Mouse (Mus musculus) frontal cortex, postnatal 25 days (tissue): ENCODE results near the gene Ctu2.

Source experiments
- DNase-seq, 2 experiments: peaks; one replicate each; pipeline ENCODE4 v3.0.0; 2022; ENCODE audit warnings: low spot score in 2 of 2

Ctu2 gene

DNA sequence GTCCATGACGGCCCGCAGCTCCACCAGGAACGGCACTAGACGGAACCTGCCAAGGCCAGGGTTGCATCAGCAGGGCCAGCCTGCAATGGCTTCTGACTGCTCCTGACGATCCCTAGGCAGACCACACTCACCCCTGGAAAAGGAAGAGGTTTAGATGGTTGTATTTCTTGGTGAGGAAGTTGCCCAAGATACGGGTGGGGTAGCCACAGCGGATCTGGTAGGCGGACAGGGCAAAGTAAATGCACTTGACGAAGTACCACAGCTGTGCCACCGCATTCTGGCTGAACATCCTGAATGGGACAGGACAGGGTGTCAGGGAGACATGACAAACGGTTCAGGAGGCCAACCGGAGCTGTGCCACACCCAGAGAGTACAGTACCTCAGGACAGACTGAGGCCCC is 8.9 kb downstream of the Ctu2 start:
- DNase-seq, result no peak

DNA sequence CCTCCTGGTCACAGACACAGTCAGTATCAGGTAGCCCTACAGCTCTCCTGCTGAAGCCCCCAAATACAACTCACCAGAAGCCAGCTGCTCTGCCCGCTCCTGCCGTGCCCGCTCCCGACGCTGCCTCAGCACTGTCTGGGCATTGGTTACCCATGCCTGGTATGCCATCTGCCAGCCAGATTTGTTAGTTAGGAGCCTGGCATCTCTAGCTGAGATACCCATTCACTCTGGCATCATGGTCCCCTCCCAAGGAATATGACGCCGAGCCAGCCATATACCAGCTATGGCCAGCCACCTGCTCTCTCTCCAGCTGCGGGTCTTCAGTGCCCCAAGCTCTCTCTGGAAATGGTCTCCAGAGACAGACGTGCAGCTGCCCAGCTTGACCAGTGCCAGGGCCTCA is 12.4 kb downstream of the Ctu2 start:
- DNase-seq, result no peak

DNA sequence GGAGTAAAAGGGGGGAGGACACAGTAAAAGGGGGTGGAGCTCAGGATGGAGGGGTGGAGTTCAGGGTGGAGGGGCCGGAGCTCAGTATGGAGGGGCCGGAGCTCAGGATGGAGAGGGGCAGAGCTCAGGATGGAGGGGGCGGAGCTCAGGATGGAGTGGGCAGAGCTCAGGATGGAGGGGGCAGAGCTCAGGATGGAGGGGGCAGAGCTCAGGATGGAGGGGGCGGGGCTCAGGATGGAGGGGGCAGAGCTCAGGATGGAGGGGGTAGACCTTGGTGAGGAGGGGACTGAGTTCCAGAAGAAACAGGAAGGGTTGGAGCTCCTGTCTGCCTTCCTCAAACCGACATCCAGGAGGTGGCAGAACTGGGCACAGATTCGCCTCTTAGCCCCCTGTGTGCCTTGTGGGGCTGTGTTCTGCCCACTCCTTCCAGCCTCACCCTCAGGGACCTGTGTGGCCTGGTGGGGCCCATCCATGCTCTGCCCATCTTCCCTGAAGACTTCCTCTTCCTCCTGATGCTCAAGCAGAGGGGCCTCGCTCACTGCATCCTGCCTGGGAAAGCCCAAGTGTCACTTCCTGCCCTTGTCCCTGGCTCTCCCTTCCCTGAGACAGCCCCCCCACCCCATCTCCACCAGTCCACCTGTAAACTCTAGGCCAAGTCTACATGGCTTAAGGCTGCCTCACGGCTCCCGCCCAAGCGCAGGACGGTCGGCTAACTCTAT is 21.2 kb downstream of the Ctu2 start:
- DNase-seq, result no peak

DNA sequence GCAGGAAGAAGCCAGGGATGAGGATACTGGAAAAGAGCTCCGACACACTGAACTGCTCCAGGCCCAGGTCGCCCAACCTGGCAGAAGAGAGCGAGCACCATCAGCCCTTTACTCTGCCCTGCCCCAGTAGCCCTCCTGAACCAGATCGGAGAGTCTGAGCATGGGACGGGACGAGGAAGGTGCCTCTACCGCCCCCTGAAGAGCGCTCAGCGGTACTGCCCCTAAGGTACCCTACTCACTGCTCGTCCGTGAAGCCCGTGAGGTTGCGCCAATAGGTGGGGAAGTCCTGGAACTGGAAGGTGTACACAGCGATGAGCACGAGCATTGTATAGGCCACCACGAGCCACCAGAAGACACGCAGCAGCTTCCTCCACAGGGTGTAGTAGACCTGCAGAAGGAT is 22.0 kb downstream of the Ctu2 start:
- no peak for DNase-seq

DNA sequence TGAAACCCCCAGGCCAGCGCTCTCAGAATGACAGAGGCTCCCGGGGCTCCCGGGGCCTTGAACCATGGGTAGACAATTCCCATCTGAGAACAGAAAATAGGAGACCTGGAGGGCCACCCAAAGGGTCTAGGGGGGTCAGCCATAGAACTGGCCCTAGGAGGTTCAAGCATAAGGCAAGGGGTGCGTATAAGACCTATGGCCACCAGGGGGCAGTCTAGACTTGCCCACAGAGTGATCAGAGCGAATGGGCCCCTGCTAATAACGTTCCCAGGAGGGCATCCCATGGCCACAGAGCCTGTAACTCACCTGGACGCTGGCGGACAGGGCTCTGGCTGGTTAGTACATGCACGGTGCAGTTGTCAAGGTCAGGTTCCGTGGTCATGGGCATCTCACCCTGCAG is 24.9 kb downstream of the Ctu2 start:
- DNase-seq, result peak; percentile 58 to 62

DNA sequence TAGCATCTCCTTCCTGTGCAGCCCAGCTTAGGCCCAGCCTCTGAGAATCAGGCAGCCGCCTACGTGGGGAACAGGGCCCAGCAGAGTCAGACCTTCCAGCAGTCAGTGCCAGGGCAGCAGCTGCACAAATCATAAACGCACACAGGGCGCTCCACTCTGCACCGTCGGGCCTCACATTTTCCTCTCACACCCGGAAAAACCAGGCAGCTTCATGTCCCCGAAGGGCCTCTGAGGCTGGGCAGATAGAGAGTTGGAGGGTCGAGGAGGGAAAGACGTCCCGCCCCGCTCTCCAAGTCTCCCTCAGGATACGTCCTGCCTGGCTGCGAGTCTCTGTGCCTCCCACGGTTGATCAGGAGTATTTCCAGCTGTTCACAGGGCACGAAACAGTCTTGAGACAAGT is 35.6 kb downstream of the Ctu2 start:
- DNase-seq, result no peak

DNA sequence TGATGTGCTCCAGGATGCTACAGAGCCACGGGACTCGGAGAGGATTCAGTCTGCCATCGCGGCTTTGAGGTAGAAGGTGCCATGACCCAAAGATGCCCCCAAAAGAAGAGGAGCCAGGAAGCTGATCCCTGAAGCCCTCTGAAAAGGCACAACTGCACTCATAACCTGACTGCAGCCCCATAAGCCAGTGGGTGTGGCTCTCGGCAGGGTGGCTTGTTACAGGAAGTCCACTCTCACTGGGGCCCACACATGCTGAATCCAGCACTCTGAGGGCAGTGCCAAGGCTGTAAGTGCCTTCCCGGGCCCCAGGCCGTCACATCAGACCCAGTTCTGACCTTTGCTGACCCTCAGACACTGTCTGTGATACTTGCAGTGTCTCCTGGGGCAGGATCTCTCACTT is 36.4 kb downstream of the Ctu2 start:
- DNase-seq, result no peak

DNA sequence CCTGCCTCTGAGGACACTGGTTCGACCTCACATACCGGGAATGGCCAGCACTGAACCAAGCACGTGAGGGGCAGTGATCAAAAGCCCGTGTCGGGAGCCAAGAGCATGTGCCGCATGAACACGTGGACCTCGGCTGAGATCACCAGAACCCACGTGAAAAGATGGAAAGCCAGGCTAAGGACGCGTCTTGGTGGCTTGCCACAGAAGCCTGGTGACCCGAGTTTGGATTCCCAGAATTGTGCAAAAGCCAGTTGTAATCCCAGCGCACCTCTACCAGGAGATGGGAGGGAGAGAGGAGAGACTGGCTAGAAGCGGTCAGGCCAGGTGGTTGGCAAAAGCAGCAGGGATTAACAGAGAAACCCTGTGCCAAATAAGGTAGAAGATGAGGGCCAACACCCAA is 39.8 kb downstream of the Ctu2 start:
- no peak for DNase-seq

DNA sequence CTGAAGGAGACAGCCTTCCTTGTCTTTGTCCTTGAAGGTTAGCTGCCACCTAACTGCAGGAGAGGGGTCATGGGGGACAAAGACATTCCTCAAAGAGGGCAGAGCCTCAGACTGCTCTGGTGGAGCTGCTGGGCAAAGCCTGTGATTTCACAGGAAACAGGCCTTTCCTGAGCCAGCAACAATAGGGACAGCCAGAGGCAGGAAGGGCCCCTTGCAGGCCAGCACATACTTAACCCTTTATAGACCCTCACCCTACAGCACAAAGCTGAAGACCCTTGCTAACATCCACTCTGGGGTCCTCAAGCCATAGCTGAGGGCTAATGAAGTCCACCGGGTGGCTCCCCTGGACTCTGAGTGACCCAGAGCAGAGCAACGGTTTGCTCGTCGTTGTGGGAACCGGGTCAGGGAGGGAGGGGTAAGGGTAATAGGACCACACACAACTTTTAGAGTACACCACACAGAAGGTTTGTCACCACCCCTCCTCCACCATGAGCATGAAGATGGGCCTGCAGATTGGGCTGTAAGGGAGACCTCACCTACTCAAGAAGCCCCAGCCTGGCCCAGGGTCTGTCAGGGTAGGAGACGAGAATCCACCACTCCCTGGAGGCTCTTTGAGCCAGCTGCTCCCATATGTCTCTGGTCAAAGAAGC is 41.7 kb downstream of the Ctu2 start:
- no peak for DNase-seq

DNA sequence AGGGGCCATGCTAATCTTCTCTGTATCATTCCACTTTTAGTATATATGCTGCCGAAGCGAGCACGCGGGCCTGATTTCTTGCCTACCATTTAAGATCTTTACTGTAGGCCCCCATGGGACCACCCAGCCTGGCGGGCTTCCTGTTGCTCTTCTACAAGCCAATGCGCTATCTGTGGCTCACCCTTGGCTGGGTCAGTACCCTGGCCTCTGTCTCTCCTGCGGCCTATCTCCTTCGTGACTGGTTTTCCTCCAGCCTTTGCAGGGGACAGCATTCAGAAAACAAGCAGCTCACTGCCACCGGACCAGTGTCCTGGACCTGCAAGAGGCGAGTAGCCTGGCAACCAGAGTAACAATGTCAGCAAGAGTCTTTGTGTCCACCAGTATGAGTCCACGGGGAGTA is 44.7 kb downstream of the Ctu2 start:
- DNase-seq, result no peak

DNA sequence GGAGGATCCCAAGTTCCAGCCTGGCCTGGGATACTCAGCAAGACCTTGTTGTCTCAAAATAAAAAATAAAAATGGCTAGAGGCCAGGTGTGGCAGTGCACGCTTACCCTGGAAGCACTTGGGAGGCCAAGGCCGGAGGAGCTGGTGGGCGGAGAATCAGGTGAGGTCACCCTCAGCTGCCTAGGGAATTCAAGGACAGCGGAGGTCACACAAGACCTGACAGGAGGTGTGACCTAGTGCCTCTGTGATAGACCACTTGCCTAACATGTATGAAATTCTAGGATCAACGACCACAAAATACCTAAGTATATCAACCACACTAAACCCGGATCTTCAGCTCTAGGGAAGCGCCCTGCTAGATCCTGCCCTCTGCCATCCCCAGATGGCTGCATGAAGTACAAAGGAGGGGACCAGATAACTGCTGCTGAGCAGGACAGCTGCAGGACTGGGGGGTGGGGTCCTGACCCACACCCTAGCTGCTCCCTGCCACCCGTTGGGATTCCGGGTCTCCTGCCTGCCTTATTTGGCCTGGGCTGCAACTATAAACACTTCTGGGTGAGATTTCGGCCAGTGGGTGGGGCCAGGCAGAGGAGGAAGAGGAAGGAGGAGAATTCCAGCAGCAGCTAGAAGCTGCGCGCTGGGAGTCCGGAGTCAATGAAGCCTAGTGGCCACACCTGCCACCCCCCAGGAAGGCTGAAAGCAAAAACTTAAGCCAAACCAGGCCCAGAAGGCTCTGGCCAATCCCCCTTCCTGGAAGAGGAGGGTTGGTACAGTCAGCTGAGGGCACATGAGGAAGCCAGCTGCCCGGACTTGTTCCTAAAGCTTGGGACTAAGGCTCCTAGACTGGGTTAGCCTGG is 47.1 kb downstream of the Ctu2 start:
- no peak for DNase-seq

DNA sequence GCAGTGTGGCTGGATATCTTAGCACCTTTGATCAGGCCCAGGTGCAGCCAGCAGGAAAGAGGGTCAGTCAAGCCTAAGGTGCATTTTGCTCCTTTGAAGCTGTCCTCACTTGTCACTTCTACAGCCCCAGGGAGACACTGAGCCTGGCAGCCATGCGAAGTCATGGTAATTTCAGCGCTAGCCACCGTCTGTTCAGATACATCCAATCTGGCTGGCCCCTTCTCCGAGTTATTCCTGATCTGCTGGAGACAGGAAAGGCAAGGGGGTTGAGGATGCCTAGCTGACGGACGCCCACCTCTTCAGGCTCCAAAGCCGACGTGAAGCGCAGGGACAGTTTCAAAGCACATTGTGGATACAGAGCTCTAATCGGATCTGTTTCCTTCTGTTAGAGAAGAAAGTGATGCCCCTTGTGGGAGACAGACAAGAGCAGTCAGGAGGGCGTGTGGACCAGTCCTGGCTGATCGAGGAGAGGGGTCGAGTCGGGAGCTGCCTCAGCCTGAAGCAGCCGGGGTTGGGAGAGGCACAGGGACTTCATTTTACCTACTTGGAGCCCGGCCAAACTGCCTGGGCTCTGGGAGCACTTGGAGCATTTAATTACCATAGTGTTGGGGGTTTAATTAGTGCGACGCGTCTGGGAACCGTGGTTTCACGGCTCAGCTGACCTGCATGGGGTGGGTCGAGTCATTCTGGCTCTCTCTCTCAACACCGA is 47.9 kb downstream of the Ctu2 start:
- no peak for DNase-seq

DNA sequence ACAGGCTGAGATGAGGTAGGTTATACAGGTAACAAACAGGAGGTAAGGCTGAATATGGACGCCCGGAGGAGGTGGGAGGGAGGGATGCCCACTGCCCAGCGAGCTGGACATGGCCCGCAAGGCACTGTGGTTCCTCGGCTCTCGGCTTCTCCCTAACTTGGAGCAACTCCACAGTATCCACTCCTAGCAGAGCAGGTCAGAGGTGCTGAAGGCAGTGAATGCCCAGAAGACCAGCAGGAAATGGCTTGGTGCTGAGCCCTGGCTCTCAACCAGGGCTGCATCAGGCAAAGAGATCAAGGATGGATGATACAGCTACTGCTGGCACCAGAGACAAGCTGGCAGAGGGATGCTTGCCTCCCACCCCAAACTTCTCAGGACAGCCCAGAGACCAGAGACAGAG is 48.6 kb downstream of the Ctu2 start:
- no peak for DNase-seq

DNA sequence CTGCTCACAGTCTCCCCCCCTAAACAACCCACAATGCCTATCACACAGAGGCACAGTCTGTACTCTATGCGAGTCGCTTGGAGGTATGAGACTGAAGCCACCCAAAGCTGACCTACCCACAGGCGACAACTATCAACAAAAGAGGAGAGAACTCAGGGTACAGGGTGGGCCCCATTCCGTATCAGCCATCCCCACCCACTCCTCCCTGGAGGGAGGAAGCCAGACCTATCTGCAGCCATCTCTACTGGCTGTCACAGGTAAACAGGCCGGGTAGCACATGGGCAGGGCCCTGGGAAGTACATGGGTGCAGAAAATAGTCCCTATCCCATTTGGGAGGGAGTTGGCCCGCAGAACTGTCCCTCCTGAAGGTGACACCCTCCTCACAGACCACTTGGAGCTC is 49.1 kb downstream of the Ctu2 start:
- no peak for DNase-seq

DNA sequence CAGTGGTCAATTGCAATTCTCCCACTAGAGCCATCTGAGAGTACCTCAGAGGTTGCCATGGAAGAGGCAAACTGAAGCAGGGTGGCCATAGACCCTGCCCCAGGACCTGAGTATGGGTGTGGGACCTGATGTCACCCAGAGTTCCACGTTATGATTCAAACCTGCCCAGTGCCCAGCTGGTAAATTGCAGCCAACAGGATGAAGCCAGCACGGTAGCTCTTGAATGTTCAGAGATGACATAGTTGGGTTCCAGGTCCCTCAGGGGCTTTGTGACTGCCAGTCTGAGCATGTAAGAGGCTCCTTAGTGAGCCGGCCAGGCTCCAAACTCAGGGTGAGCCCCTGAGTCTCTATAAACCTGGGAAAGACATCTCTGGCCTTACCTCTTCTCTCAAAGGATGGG is 50.1 kb downstream of the Ctu2 start:
- no peak for DNase-seq

DNA sequence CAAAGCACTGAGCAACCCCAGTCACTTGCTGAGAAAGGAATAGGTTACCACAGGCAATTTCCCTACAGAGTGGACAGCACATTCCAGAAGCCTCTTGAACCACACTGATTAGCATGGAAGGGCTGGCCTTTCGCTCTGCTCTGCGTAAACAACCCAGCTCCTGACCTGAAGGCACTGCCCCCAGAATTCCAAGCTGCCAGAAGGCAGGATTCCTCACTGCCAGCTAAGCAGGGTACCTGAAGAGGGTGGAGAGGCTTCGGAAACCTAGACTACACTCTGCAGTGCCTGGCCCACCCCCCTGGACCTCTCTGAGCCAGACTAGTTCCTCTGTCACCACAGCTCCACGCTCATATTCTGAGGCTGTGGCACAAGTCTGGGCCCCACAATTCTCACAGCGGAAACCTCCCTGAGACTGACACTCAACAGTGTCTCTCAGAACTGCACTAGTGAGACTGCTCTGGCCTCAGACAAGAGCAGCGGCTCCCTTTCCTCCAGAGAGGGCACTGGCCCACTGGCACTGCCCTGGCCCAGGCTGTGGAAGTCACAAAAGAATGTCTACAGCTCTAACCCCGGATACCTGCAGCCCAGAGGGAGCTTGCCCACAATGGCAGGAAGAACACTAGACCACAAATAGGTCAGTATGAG is 50.7 kb downstream of the Ctu2 start:
- DNase-seq, result no peak

DNA sequence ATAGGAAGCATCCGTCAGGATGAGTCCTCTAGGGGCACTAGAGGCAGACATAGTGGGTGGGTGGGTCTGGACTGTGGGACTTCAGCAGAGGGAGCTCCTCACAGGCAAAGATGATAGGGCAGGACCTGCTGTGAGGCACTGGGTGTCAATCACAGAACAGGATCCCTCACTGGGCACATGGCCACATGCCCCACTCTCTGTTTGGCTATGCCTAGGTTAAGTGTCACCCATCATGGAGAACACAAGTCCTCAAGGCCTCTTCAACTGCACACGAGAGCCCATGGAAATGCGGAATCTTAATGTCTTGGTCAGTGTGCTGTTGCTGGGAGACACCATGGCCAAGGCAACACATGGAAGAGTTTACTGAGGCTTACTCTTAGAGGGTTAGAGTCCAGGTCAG is 52.0 kb downstream of the Ctu2 start:
- DNase-seq, result no peak

DNA sequence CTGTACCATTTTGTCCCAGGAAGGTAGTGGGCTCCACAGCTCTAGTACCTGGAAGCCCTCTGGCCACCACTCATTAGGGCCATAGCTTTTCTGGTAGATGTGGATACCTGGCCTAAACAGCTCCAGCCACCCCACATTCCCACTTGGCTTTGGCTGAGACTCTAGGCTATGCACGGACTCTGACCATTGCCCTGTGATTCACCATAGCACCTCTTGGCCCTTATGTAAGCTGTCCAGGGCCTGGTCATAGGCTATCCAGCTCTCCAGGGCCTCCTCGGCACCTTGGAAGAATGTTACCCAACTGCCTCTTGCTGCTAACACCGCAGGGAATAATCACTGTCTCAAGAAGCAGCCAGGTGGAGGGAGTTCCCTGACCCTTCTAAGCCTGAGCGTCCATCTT is 53.2 kb downstream of the Ctu2 start:
- no peak for DNase-seq

DNA sequence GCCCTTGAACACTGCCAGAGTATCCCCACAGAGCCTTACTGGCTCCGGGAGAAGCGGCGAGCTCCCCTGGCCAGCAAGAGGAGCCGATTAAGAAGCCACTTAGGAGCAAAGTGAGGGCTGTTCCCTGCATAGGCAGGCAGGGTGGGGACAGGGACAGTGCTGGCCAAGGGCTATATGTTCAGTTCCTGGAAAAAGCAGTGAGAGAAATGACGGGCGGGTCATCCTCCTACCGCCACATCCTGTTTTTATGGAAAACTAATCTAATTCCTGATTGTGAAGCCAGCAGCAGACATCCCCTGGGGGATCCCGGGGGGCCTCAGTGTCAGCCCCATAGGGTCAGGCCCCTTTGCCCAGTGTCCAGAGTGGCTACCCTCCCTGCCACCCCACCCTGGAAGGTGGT is 55.4 kb downstream of the Ctu2 start:
- DNase-seq, result no peak
